Mouse (Mus musculus) lung, postnatal 0 days (tissue): ENCODE results near the gene Slc9a6.

Source experiments
- CTCF ChIP-seq: IDR thresholded peaks from 2 replicates; pipeline ENCODE4 v1.5.1; 2016; ENCODE audit warnings: antibody characterized with exemption, mild to moderate bottlenecking
- EP300 ChIP-seq: IDR thresholded peaks from 2 replicates; pipeline ENCODE4 v1.6.1; 2016; ENCODE audit warnings: antibody characterized with exemption, mild to moderate bottlenecking, control low read depth

DNA sequence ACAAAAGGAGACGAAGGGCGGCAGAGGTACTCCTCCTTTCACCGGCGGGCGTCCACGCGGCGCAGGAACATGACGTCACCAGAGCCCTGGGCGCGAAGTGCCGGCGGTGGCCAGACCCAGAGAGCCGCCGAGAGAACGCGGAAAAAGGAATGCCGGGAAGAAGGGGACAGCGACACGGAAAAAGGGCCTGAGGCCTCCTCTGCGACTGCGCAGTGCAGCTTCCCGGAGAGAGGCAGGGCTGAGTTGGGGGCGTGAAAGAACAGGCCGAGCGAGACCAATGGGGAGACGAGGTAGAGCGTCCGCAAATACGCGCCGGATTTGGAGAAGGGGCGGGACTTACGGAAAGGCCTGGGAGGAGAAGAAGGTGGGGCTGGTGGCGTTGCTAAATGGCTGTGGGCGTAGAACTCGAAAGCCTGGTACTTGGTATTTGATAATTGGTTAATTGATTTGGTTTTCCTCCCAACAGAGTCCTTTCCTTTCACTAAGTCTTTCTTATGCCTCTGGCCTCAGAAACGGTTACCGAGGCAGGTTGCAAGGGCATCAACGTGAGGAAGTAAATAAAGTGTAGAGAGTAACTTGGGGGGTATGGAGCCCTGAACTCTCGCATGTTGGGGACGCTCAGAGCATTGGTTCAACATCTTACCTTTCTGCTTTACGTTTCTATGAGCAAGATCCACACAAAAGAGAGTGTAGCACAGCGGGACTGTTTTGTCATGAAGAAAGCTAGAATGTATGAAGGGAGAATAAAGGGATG, 11.5 kb upstream of the Slc9a6 start, which contains the start of gene Mmgt1:
- no peak for TF ChIP-seq CTCF
- no peak for TF ChIP-seq EP300
